Mouse (Mus musculus) limb, embryonic 13.5 days (tissue): ENCODE measurements at regions not wholly inside any gene's neighbourhood (a gene's known extent, or its start where the extent isn't known, plus 50 kb on each side); places are given as distances from the start of the nearest gene placed in this dataset.

Experiments
- ATAC-seq: fragments of 200-750 bp; cut with Nextera tagmentation; 2 replicates; pipeline ENCODE4 v1.8.0; 2017; ENCODE audit warnings: low read depth, moderate number of reproducible peaks, moderate TSS enrichment; ENCODE audit not compliant: low FRiP score
- H3K27ac ChIP-seq: fragments of 300-500 bp; sonication (generic); 2 replicates; pipeline ENCODE4 v1.5.1; 2015; ENCODE audit warnings: inconsistent platforms, mild to moderate bottlenecking, moderate library complexity
- H3K27me3 ChIP-seq: fragments of 300-500 bp; sonication (generic); 2 replicates; pipeline ENCODE4 v1.6.1; 2015; ENCODE audit warnings: mild to moderate bottlenecking, inconsistent platforms
- H3K36me3 ChIP-seq: fragments of 300-500 bp; sonication (generic); 2 replicates; pipeline ENCODE4 v1.6.1; 2015; ENCODE audit warnings: inconsistent platforms, mild to moderate bottlenecking, moderate library complexity
- H3K4me1 ChIP-seq: fragments of 300-500 bp; sonication (generic); 2 replicates; pipeline ENCODE4 v1.6.1; 2015; ENCODE audit warnings: inconsistent platforms
- H3K4me2 ChIP-seq: fragments of 300-500 bp; sonication (generic); replicated peaks from 2 replicates; pipeline ENCODE4 v1.6.1; 2015; ENCODE audit warnings: inconsistent platforms, mild to moderate bottlenecking, moderate library complexity
- H3K4me3 ChIP-seq: fragments of 300-500 bp; sonication (generic); 2 replicates; pipeline ENCODE4 v1.5.1; 2015; ENCODE audit warnings: moderate library complexity, mild to moderate bottlenecking, inconsistent platforms
- H3K9ac ChIP-seq: fragments of 300-500 bp; sonication (generic); 2 replicates; pipeline ENCODE4 v1.6.1; 2015; ENCODE audit warnings: mild to moderate bottlenecking, inconsistent platforms
- H3K9me3 ChIP-seq: fragments of 300-500 bp; sonication (generic); 2 replicates; pipeline ENCODE4 v1.6.1; 2016; ENCODE audit warnings: inconsistent platforms
- WGBS: fragments of 180-500 bp; shearing (Covaris S2); methylation state at CpG from one replicate; pipeline ENCODE4 v1.1.7; 2015; 5-methylcytosine and 5-hydroxymethylcytosine counted together

DNA sequence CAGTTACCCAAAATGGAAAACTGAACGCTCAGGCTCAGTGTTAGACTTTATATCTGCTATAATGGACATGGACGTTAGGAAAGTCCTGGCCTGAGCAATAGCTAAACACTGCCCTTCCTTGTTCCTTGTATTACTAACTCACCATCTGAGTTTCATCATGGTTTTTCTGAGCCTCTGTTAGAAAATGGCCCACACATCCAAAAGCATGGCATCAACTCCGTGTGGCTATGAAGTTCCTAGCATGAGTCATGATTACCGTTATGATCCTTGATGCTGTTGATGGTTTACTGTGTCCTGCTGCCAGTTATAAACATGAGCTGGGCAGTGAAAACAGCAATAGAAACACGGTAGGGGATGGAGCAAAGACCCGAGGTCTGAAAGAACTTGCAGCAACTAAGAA lies 318.4 kb upstream of the Tenm4 start:
- Histone ChIP-seq H3K27me3 (no peaks in the 10 kb centered on the region), H3K9ac (no peak overlapping the region), H3K4me1 (no peaks in the 10 kb centered on the region), H3K4me3 (no peak overlapping the region), H3K27ac (no peak overlapping the region), H3K4me2 (no peak overlapping the region), H3K36me3 (no peaks in the 10 kb centered on the region), H3K9me3 (no peaks in the 10 kb centered on the region)
- WGBS: 72% methylated on average over 6 of the region's 6 CpGs
- ATAC-seq: no peak

DNA sequence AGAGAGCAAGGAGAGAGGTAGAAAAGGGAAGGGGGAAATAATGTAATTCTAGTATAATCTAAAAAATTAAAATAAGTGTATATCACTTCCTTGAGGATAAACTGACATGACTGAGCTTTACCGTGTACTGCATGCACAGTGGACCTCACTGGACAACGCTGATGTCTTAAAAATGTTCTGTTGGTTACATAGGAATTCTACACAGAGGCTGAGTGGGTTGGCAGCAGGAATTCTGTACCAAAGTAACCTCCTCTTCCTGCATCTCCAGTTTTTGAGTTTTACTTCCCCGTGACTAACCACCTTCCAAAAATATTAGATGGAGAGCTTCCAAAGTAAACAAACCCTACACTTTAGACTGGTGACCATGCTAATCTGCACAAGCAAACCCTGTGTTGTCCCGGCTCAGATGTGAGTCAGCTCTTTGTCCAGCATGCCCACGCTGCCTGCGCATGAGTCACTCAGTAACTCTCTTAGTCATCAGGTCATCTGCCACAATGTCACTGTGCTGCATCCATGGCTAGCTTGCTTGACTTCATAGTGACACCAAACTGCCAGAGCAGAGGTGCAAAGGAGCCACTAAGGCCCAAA lies 317.7 kb upstream of the Tenm4 start:
- Histone ChIP-seq H3K36me3 (no peaks in the 10 kb centered on the region), H3K9me3 (no peaks in the 10 kb centered on the region), H3K27ac (no peak overlapping the region), H3K9ac (no peak overlapping the region), H3K4me3 (no peak overlapping the region), H3K4me1 (no peaks in the 10 kb centered on the region), H3K4me2 (no peak overlapping the region), H3K27me3 (no peaks in the 10 kb centered on the region)
- WGBS: 74% methylated on average over 6 of the region's 6 CpGs
- peak; percentile 61; the same call in 1 of the 2 replicates for ATAC-seq

DNA sequence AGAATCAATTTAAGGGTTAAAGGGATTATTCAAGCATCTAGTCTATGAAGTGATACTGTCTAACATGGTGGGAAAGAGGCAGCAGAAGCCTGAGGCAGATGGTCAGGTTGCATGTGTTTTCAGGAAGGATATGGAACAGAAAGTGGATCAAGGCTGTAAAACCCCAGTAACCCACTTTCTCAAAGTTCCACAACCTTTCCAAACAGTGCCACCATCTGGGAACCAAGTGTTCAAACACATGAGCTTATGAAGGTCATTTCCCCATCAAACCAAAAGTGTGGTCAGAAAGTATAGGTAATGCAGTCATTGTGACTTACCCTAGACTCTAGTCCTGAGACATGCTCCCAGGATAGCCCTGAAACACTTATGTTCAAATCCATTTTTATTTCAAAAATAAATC lies 312.8 kb upstream of the Tenm4 start:
- H3K9ac ChIP-seq: no peak overlapping the region
- H3K9me3 ChIP-seq: no peaks in the 10 kb centered on the region
- no peak for ATAC-seq
- no peaks in the 10 kb centered on the region for H3K4me1 ChIP-seq
- H3K27me3 ChIP-seq: no peaks in the 10 kb centered on the region
- H3K4me2 ChIP-seq: no peak overlapping the region
- H3K36me3 ChIP-seq: no peaks in the 10 kb centered on the region
- no peak overlapping the region for H3K27ac ChIP-seq
- H3K4me3 ChIP-seq: no peak overlapping the region

DNA sequence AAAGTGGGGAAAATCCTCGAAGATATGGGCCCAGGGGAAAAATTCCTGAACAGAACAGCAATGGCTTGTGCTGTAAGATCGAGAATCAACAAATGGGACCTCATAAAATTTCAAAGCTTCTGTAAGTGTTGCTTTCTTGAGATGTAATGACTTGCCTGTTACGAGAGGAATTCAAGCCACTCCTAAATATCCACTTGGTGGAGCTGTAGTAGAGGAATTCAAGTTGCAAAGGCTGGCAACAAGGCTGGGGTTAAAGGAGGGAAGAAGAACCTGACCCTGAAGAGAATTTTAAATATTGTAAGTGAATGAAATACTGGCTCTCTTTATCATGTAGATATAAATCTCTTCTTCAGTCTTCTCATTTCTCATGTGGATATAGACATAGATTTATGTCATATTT lies 306.8 kb upstream of the Tenm4 start:
- Histone ChIP-seq H3K4me2 (no peak overlapping the region), H3K27me3 (no peaks in the 10 kb centered on the region), H3K9ac (no peak overlapping the region), H3K4me1 (no peaks in the 10 kb centered on the region), H3K9me3 (no peaks in the 10 kb centered on the region), H3K27ac (no peak overlapping the region), H3K36me3 (no peaks in the 10 kb centered on the region), H3K4me3 (no peak overlapping the region)
- ATAC-seq: no peak
- 17% methylated on average over 3 of the region's 3 CpGs for WGBS

DNA sequence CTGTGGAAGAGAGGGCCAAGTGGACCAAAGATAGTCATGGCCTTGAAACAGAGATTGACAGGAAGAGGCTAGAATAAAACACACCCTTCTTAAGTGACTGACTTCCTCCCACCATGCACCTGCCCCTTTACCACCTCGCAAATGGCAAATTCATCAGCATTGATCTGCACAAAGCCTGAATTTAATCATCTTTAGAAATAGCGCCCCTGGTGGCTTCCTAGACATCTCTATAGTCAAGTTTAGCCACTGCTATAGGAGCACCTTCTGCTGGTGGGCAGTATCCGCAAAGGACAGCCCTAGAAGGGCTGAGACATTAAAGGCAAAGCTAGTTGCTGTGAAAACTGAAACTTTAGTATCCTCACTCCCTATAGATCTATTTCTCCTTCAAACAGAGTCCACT lies 305.8 kb upstream of the Tenm4 start:
- no peaks in the 10 kb centered on the region for H3K27me3 ChIP-seq
- H3K4me2 ChIP-seq: no peak overlapping the region
- H3K36me3 ChIP-seq: no peaks in the 10 kb centered on the region
- H3K9ac ChIP-seq: no peak overlapping the region
- H3K4me3 ChIP-seq: no peak overlapping the region
- H3K27ac ChIP-seq: no peak overlapping the region
- no peak for ATAC-seq
- no peaks in the 10 kb centered on the region for H3K4me1 ChIP-seq
- 55% methylated on average over 3 of the region's 3 CpGs for WGBS
- H3K9me3 ChIP-seq: no peaks in the 10 kb centered on the region

DNA sequence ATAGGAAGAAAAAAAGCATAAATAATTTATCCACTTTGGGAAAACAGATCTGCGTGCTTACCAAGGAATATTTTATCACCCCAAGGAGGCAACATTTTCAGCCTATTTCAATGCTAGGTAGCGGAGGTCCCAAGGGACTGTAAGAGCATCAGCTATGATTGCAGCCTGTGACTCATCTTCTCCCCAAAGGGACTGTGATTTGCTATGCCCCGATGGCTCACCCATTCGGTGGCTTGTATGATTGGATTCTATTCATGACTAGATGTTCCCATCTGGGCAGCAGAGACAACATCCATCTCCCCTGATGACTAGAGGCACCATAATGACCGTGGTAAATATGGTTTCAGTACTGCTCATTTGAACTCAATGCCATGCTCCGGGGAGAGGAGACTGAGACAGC lies 302.3 kb upstream of the Tenm4 start:
- H3K27ac ChIP-seq: no peak overlapping the region
- no peak overlapping the region for H3K4me2 ChIP-seq
- ATAC-seq: no peak
- H3K27me3 ChIP-seq: no peaks in the 10 kb centered on the region
- H3K4me3 ChIP-seq: no peak overlapping the region
- 89% methylated on average over 6 of the region's 6 CpGs for WGBS
- no peaks in the 10 kb centered on the region for H3K4me1 ChIP-seq
- no peak overlapping the region for H3K9ac ChIP-seq
- no peaks in the 10 kb centered on the region for H3K9me3 ChIP-seq
- H3K36me3 ChIP-seq: no peaks in the 10 kb centered on the region

DNA sequence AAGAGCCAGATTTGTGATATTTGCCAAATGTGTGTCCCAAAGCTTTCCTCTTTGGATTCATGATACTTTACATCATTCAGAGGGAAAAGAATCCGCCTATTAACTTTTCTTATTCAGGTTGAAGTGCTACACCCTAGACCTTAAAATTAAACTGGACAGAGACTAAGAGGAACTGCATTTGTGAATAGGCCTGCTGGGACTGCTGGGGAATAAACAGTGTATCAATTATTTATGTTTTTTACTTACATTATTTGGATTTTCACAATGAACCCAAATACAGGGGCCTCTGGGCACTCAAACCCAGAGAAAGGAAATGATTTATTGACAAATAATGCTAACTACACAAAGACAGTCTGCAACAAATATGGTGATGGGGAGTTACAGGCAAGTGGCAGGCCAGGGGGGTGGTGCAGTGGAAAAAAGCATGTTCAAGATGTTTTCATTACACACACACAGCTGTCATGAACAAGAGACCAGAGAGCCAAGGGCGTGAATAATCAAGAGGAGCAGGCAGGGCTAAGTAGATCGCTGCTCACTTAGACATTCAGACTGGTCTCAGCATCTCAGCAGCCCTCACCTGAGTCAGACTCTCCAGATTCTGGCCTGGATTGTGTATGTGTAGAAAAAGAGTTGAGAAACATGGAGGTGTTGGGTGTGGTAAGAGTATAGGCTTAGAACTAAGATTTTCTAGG lies 290.3 kb upstream of the Tenm4 start:
- no peaks in the 10 kb centered on the region for H3K9me3 ChIP-seq
- H3K4me1 ChIP-seq: no peaks in the 10 kb centered on the region
- H3K27me3 ChIP-seq: no peaks in the 10 kb centered on the region
- ATAC-seq: no peak
- 73% methylated on average over 3 of the region's 3 CpGs for WGBS
- H3K4me3 ChIP-seq: no peak overlapping the region
- no peak overlapping the region for H3K9ac ChIP-seq
- H3K36me3 ChIP-seq: no peaks in the 10 kb centered on the region
- no peak overlapping the region for H3K27ac ChIP-seq
- H3K4me2 ChIP-seq: no peak overlapping the region

DNA sequence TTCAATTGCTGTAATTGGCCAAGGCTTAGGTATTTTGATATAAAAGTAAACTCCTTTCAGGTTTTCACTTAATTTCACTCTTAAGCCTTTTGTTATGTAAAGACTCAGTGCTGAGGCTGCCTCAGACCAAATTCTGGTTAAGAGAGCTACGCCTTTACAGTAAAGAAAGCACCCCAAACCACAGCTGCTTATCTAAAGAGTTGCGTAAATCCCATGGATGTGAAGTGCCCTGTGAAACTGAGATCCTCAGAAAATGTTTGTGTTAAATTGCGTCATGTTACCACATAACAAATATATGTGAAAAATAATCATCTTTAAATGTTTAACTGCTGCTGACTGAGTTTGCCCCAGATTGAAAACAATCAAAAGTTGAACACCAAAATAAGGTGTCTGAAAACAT lies 269.5 kb upstream of the Tenm4 start:
- Histone ChIP-seq H3K4me2 (no peak overlapping the region), H3K9ac (no peak overlapping the region), H3K27ac (no peak overlapping the region), H3K4me1 (no peaks in the 10 kb centered on the region), H3K9me3 (no peaks in the 10 kb centered on the region; the same call in 1 of the 2 replicates), H3K36me3 (no peaks in the 10 kb centered on the region), H3K27me3 (no peaks in the 10 kb centered on the region), H3K4me3 (no peak overlapping the region)
- WGBS: 74% methylated on average over 3 of the region's 3 CpGs
- ATAC-seq: no peak

DNA sequence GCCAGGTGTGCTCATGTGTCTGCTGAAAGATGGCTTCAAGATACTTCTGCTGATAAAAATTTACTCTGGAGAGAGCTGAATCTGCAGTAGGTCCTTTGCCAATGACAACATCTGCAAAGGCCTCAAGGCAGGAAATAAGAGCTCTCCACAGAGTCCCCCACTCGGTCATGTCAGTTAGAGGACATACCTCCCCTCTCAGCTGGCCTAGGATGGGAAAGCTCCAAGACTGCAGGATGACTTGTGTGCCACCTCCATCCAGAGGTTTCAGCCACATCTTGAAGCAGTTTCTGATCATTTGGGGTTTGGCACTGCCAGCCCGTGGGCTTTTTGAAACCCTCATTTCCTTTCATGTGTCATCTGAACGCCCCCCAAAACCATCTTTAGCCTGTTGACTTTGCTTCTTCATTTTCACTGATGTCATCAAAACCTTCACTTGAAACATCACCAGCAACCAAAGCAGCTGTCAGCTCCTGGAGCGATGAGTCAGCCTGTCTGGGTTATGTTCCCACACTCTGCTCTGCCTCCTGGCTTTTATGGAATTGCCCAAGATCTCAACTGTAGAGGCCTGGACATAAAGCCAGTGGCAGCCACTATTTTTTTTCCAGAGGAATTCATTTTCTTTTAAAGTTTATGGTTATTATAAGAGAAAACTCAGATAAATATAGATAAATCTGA lies 256.5 kb upstream of the Tenm4 start:
- Histone ChIP-seq H3K27me3 (no peaks in the 10 kb centered on the region), H3K4me1 (no peaks in the 10 kb centered on the region), H3K27ac (no peak overlapping the region), H3K9ac (no peak overlapping the region), H3K9me3 (no peaks in the 10 kb centered on the region), H3K4me2 (no peak overlapping the region), H3K4me3 (no peak overlapping the region), H3K36me3 (no peaks in the 10 kb centered on the region)
- ATAC-seq: no peak
- 72% methylated on average over 4 of the region's 4 CpGs for WGBS

DNA sequence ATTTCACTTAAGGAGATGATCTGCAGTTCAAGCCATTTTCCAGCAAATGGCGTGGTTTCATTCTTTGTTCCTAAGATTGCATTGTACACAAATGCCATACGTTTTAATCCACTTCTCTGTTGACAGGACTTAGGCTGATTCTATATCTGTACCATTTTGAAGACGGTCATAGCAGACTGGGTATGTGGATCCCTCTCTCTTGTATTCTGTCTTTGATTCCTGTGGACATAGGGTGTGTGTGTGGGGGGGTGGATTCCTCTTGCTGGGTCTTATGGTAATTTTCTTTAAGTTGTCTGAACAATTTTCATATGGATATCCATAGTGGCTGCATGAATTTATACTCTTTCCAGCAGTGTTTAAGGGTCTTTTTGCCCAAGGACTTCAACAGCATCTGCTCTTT lies 251.1 kb upstream of the Tenm4 start:
- no peak for ATAC-seq
- Histone ChIP-seq H3K27ac (no peak overlapping the region), H3K36me3 (no peaks in the 10 kb centered on the region), H3K9ac (no peak overlapping the region), H3K4me3 (no peak overlapping the region), H3K4me2 (no peak overlapping the region), H3K27me3 (no peaks in the 10 kb centered on the region), H3K4me1 (no peaks in the 10 kb centered on the region), H3K9me3 (no peaks in the 10 kb centered on the region)
- WGBS: 83% methylated on average over 3 of the region's 3 CpGs

DNA sequence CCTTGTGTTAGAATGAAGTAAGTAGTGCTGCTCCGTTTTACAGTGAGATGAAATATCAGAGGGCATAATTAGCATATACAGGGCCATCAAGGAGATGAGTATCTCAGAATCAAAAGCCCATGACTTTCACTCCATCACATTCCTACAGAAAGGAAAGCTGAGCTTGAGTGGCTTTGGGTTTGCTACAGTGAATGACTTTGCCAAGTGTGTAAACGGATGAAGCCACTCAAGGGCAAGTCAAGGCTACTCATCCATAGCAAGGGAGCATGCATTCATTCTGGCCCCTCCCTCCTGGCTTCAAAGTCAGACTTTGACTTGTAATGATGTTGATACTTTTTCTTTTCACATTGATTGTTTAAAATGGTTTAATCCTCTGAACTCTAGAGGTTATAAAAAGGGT lies 246.2 kb upstream of the Tenm4 start:
- WGBS: 83% methylated on average over 2 of the region's 2 CpGs
- no peaks in the 10 kb centered on the region for H3K9me3 ChIP-seq
- ATAC-seq: no peak
- H3K27ac ChIP-seq: no peak overlapping the region
- H3K4me2 ChIP-seq: no peak overlapping the region
- no peaks in the 10 kb centered on the region for H3K27me3 ChIP-seq
- H3K4me1 ChIP-seq: no peaks in the 10 kb centered on the region
- no peak overlapping the region for H3K9ac ChIP-seq
- H3K4me3 ChIP-seq: no peak overlapping the region
- H3K36me3 ChIP-seq: no peaks in the 10 kb centered on the region

DNA sequence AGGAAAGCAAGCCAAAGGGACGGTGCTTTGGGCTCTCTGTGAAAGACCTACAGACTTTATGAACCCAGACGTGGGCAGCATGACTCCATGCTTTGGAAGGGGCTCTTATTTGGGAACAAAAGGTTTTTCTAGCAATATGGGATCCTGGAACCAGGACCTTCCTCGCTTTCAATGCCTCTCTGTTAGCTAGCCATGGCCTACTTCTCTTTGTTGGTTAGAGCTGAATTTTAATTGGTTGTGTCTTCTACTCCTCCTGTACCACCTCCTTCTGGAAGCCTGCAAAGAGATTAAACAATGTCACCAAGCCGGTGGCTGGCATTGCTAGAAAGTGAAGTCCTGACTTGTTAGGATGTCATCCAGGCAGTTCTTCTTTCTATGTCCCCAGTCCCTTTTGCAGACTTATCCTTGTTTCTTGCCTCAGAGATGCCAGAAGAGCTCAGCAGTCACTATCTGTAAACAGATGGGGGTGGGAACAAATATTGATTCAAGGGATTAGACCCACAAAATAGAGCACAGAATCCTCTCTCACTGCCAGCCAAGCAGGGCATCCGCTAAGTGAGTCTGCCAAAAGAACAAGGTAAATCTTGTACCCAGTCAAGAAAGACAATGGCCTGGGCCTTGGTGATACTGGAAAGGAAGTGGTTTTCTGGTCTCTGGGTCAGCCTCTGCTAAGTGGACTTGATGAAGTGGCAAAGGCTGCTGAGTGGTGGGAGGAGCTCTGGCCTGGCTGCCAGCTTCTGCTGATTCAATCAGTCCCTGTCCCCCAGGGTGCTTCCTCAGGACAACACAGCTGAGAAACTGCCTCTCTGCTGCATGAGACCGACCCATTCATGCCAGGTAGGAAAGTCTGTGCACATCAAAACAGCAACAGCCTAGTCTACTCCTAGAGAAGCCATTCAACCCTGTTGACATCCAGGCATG lies 244.7 kb upstream of the Tenm4 start:
- Histone ChIP-seq H3K36me3 (no peaks in the 10 kb centered on the region), H3K27me3 (no peaks in the 10 kb centered on the region), H3K4me3 (no peak overlapping the region), H3K9ac (no peak overlapping the region), H3K4me1 (no peaks in the 10 kb centered on the region), H3K27ac (no peak overlapping the region), H3K9me3 (no peaks in the 10 kb centered on the region), H3K4me2 (no peak overlapping the region)
- 78% methylated on average over 6 of the region's 6 CpGs for WGBS
- ATAC-seq: no peak
